Mouse (Mus musculus): ENCODE results near the gene Olfr68. TPM values are rescaled to one million over a fixed set of nuclear protein-coding genes. Genes with fewer than 3 reads are reported as not detected.
"Not testable (repeated sequence)": the region's sequence is repeated elsewhere in the genome, so short reads cannot be mapped to it uniquely, and the experiment has no call there.

The Olfr68 gene
- total RNA-seq, 2 experiments from 2014 or later, result not detected

DNA sequence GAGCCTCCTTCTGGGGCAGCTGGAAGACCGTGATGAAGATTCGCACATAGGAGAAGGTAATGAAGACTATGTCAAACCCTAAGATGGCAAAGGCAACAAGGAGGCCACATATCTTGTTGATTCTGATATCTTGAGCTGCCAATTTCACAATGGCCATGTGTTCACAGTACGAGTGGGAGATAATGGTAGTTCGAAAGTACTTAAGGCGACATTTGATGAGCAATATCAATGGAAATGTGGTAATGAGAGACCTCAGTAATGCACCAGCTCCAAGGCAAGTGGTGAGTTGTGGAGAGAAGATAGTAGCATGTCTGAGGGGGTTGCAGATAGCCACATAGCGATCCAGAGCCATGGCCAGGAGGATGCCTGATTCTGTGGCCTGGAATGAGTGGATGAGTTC, 11.8 kb downstream of the Olfr68 start:
- DNase-seq (ENCODE audit: low spot score in 2 of 2), result not testable (repeated sequence)

DNA sequence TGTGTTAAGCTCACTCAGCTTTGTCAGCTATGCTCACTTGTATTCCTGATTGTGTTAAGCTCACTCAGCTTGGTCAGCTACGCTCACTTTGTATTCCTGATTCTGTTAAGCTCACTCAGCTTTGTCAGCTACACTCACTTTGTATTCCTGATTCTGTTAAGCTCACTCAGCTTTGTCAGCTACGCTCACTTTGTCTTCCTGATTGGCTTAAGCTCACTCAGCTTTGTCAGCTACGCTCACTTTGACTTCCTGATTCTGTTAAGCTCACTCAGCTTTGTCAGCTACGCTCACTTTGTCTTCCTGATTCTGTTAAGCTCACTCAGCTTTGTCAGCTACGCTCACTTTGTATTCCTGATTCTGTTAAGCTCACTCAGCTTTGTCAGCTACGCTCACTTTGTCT, 17.3 kb downstream of the Olfr68 start:
- DNase-seq (ENCODE audit: low spot score in 2 of 2), result not testable (repeated sequence)

DNA sequence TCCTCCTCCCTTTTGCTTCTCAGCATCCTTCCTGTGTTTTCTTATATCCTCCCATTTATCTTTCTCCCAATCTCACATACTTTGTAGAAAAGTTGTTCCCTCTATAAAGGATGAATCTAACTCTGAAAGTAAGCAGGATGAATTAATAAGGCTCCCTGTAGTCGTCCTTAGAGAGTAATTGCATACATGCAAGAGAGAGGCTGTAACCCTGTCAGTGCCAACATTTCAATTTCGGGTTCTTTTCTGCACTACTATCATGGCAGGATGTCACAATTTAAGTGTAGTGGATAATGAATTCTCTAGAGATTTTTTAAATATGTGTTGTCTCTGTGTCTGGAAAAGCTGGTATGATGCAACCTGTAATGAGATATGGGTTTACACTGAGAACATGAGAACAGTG, 22.3 kb downstream of the Olfr68 start, which contains the start of gene Olfr630:
Gene Olfr630 (minus strand): TSS at position 101 of the 400 bp plus-strand sequence.
- no peak for DNase-seq (ENCODE audit: low spot score in 2 of 2)

DNA sequence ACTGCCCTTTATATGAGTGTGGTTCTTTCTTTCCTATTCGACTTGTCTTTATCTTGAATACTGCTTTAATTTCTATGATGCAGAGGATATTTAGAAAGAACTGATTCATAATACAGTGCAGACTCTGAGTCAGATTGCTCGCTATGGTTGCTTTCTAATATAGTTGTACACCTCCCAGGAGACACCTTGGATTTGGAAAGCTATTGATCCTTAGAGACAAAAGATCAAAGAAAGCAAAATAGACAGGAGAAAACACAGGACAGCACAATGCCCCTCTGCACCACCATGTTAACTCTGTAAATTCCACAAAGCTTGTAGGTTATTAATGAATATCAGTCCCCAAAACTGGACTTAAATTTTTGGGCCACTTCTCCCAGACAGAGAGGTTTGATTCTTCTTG, 34.7 kb downstream of the Olfr68 start, which contains the start of gene Olfr629:
Gene Olfr629 (minus strand): TSS at position 101 of the 400 bp plus-strand sequence.
- DNase-seq (ENCODE audit: low spot score in 2 of 2), result no peak

DNA sequence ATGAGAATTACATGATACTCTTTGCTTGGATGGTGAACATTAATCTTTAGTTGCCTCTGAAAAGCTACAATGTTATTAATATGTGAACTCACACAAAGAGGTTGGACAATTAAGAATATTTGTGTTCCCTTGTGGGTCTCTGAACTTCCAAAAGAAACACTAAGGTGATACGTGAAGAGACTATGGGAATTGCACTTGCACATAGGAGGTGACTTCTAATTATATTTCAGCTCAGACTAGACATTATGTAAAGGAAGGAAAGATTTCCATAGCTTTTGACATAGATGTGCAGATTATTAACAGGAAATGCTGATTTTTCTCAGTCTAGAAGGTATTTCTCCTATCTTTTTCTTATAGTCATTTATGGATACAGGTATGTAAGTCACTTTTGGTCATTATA, 49.4 kb downstream of the Olfr68 start, which contains the start of gene Olfr628:
Gene Olfr628 (plus strand): TSS at position 301 of the 400 bp plus-strand sequence.
- no peak for DNase-seq (ENCODE audit: low spot score in 2 of 2)

Other genes starting within 250 kb of the Olfr68 start
- not detected for gene Olfr612, start 237.0 kb downstream of the Olfr68 start, total RNA-seq (2021)
- gene Olfr613, start 231.6 kb downstream of the Olfr68 start, total RNA-seq (2021), result not detected
- not detected for gene Olfr615, start 223.6 kb downstream of the Olfr68 start, total RNA-seq (2021)
- gene Olfr616, start 210.6 kb downstream of the Olfr68 start, total RNA-seq (2021), result not detected
- gene Olfr617, start 206.6 kb downstream of the Olfr68 start, total RNA-seq (2021), result not detected
- not detected for gene Olfr618, start 189.6 kb downstream of the Olfr68 start, total RNA-seq (2021)
- gene Olfr619, start 179.1 kb downstream of the Olfr68 start, total RNA-seq (2021), result not detected
- not detected for gene Olfr620, start 167.2 kb downstream of the Olfr68 start, total RNA-seq (2021)
- gene Olfr622, start 137.0 kb downstream of the Olfr68 start, total RNA-seq (2021), result not detected
- gene Olfr623, start 116.0 kb downstream of the Olfr68 start, total RNA-seq (2021), result not detected
- under 1 TPM in 1 of 2 experiments, not detected in 1; 0.06 TPM for gene Olfr624, start 108.5 kb downstream of the Olfr68 start, total RNA-seq (2021)
- gene Olfr625-ps1, start 97.0 kb downstream of the Olfr68 start, total RNA-seq (2021), result not detected
- not detected for gene Olfr243, start 65.0 kb downstream of the Olfr68 start, total RNA-seq (2021)
- gene Olfr628, start 49.3 kb downstream of the Olfr68 start, total RNA-seq (2021), result not detected
- gene Olfr629, start 34.8 kb downstream of the Olfr68 start, total RNA-seq (2021), result not detected
- gene Olfr630, start 22.4 kb downstream of the Olfr68 start, total RNA-seq (2021), result not detected
- gene Olfr69, start 8.1 kb downstream of the Olfr68 start, total RNA-seq (2021), result not detected
- not detected for gene Olfr67, start 12.1 kb upstream of the Olfr68 start, total RNA-seq (2021)
- 100 to 1,000 TPM; 618 to 940 TPM for gene Hbb-bt, start 34.3 kb upstream of the Olfr68 start, total RNA-seq (2021)
- 1,000 to 10,000 TPM; 4,172 to 4,820 TPM for gene Hbb-bs, start 48.4 kb upstream of the Olfr68 start, total RNA-seq (2021)
- gene Hbb-bh2, start 60.8 kb upstream of the Olfr68 start, total RNA-seq (2021), result not detected
- gene Hbb-bh1, start 63.5 kb upstream of the Olfr68 start, total RNA-seq (2021), result not detected
- not detected for gene Hbb-y, start 73.5 kb upstream of the Olfr68 start, total RNA-seq (2021)
- not detected for gene Olfr66, start 106.6 kb upstream of the Olfr68 start, total RNA-seq (2021)
- not detected for gene Olfr64, start 114.8 kb upstream of the Olfr68 start, total RNA-seq (2021)
- gene Olfr65, start 123.8 kb upstream of the Olfr68 start, total RNA-seq (2021), result not detected
- gene Olfr631, start 149.1 kb upstream of the Olfr68 start, total RNA-seq (2021), result not detected
- not detected for gene Olfr632, start 154.6 kb upstream of the Olfr68 start, total RNA-seq (2021)
- gene Olfr633, start 164.7 kb upstream of the Olfr68 start, total RNA-seq (2021), result not detected
- gene Olfr635, start 191.5 kb upstream of the Olfr68 start, total RNA-seq (2021), result not detected
- gene Olfr638, start 219.0 kb upstream of the Olfr68 start, total RNA-seq (2021), result not detected
- gene Olfr639, start 237.6 kb upstream of the Olfr68 start, total RNA-seq (2021), result under 1 TPM in 1 of 2 experiments, not detected in 1; 0.08 TPM
- gene Olfr640, start 245.9 kb upstream of the Olfr68 start, total RNA-seq (2021), result not detected

Data from adrenal gland, postnatal 4 days (tissue).